Mouse (Mus musculus): ENCODE data around the gene Nup98. TPM values are rescaled to one million over a fixed set of nuclear protein-coding genes. Genes with fewer than 3 reads are reported as not detected.
A peak's percentile ranks its signal among the peaks of the same experiment; 100 is the strongest.

The Nup98 gene
- total RNA-seq, 2 experiments from 2014 or later, result 25.1 to 31.5 TPM

- no peak for DNase-seq
Measured at GRCm38 (mm10) chr7:102233059-102233458, 23.1 kb upstream of the Nup98 start.

GRCm38 (mm10) chr7:102229814-102230213, 19.8 kb upstream of the Nup98 start:
- DNase-seq, result no peak

- no peak for DNase-seq
Measured at GRCm38 (mm10) chr7:102228049-102228670, 18.2 kb upstream of the Nup98 start.

- DNase-seq, result no peak
Measured at GRCm38 (mm10) chr7:102226051-102226450, 16.1 kb upstream of the Nup98 start.

GRCm38 (mm10) chr7:102223883-102224738, 14.1 kb upstream of the Nup98 start:
- DNase-seq, result no peak

GRCm38 (mm10) chr7:102222830-102223556, 13.0 kb upstream of the Nup98 start:
- peak; percentile 61 for DNase-seq

- DNase-seq, result no peak
Measured at GRCm38 (mm10) chr7:102222336-102222735, 12.4 kb upstream of the Nup98 start.

GRCm38 (mm10) chr7:102221899-102222298, 11.9 kb upstream of the Nup98 start:
- no peak for DNase-seq

- DNase-seq, result no peak
Measured at GRCm38 (mm10) chr7:102211071-102211470, 1.1 kb upstream of the Nup98 start.

- DNase-seq, result no peak
Measured at GRCm38 (mm10) chr7:102208806-102209363, 1.1 kb downstream of the Nup98 start.

- no peak for DNase-seq
Measured at GRCm38 (mm10) chr7:102205646-102206045, 4.3 kb downstream of the Nup98 start.

- DNase-seq, result no peak
Measured at GRCm38 (mm10) chr7:102204296-102204857, 5.6 kb downstream of the Nup98 start.

- DNase-seq, result no peak
Measured at GRCm38 (mm10) chr7:102200996-102201785, 8.8 kb downstream of the Nup98 start.

- DNase-seq, result no peak
Measured at GRCm38 (mm10) chr7:102200576-102200975, 9.4 kb downstream of the Nup98 start.

GRCm38 (mm10) chr7:102192356-102192755, 17.6 kb downstream of the Nup98 start:
- DNase-seq, result no peak

GRCm38 (mm10) chr7:102183849-102184248, 26.1 kb downstream of the Nup98 start:
- no peak for DNase-seq

- no peak for DNase-seq
Measured at GRCm38 (mm10) chr7:102170300-102170699, 39.7 kb downstream of the Nup98 start.

- DNase-seq, result no peak
Measured at GRCm38 (mm10) chr7:102153691-102154090, 56.3 kb downstream of the Nup98 start.

GRCm38 (mm10) chr7:102137898-102138297, 72.1 kb downstream of the Nup98 start:
- DNase-seq, result no peak

- DNase-seq, result no peak
Measured at GRCm38 (mm10) chr7:102137464-102137863, 72.5 kb downstream of the Nup98 start.

- no peak for DNase-seq
Measured at GRCm38 (mm10) chr7:102132395-102132794, 77.6 kb downstream of the Nup98 start.

All from gastrocnemius, postnatal 10 days (tissue).